Mouse (Mus musculus) testis, adult 2 months (tissue): ENCODE measurements around the gene Rab7b.

Source experiments
- CTCF ChIP-seq: fragments of 200-500 bp; IDR thresholded peaks from 2 replicates; pipeline ENCODE4 v1.5.1; 2012; ENCODE audit warnings: low read depth, mild to moderate bottlenecking, inconsistent platforms, low read length, moderate library complexity; ENCODE audit not compliant: control insufficient read depth, insufficient read depth, insufficient replicate concordance
- POLR2A ChIP-seq: fragments of 200-500 bp; IDR thresholded peaks from 2 replicates; pipeline ENCODE4 v1.6.1; 2012; ENCODE audit warnings: low read depth, mild to moderate bottlenecking, inconsistent platforms, low read length, moderate library complexity; ENCODE audit not compliant: control insufficient read depth

DNA sequence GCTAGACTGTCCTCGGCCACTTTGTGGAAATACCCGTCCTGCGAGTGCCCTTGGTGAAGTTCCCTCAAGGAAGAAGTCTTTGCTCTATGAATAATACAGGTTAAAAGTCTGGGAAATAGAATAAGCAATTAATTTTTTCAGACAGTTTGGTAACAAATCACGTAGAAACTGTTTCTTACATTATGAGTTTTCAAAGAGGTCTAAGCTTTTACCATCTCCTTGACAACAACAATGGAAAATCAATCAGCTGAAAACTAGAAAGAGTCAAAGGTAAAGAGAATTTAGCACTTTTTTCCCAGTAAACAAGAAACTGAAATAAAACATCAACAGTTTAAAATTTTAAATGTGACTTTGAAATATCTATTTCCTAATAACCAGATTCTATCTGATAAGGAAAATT lies 48.4 kb upstream of the Rab7b start:
- no peak for TF ChIP-seq POLR2A
- TF ChIP-seq CTCF, result no peak
